In the genomic region with DNA sequence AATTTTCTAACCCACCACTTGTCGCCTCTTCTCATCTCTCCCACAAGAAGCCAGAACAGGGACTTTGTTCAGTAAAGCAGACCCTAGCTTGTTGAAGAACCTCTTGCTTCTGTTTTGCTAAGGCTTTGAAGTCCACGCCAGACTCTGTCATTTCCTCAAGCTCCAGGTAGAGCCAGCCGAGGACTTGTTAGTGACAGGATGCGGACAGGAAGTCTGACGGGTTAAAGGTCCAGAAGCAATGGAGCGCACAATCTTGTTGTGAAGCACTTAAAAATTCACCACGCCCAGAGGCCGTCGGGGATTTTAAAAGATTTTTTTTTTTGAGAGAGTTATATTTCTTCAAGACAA, we compare ENCODE assay signal across 8 mouse cellular contexts. TPM values are rescaled to one million over a fixed set of nuclear protein-coding genes. Genes with fewer than 3 reads are reported as not detected.
DNase-seq lines count a peak whose midpoint lies in the region; ATAC-seq and TF ChIP-seq lines count a peak whose summit lies in the region.

No protein-coding gene starts in this region.

- DNase-seq in spleen, adult 2 months (ENCODE audit: low read depth in 1 of 2, low spot score in 2 of 2) = peak in 1 of 2 experiments; percentile 65
- no peak for DNase-seq in spleen, postnatal 10 days (ENCODE audit: low spot score in 2 of 2)
- DNase-seq in forebrain, embryonic 14.5 days (ENCODE audit: low spot score) = peak; percentile 28
- DNase-seq in hindbrain, postnatal 0 days (ENCODE audit: low spot score) = no peak
- no peak for DNase-seq in cerebellum, adult 9-11 months
- no peak for DNase-seq in cerebellum, postnatal 25 days

- peak; percentile 6; the same call in 1 of the 2 replicates for TF ChIP-seq POLR2A in spleen, adult 2 months (IDR thresholded peaks at IDR 0.05; ENCODE audit: low read depth, low read length)

- no peak for TF ChIP-seq CTCF in spleen, adult 2 months (IDR thresholded peaks at IDR 0.05; ENCODE audit: extremely low read depth, insufficient read depth, insufficient read length, insufficient replicate concordance)
- TF ChIP-seq CTCF in hindbrain, postnatal 0 days (IDR thresholded peaks at IDR 0.05; ENCODE audit: low read depth) = no peak

- H3K4me2 ChIP-seq in forebrain, embryonic 14.5 days (ENCODE audit: low read length) = peak overlapping the region; percentile 96
- H3K4me2 ChIP-seq in hindbrain, postnatal 0 days (ENCODE audit: low read depth, low read length) = peak overlapping the region; percentile 93
- peak overlapping the region; percentile 98 for H3K4me2 ChIP-seq in liver, embryonic 16.5 days (ENCODE audit: low read depth, low read length)
- H3K4me2 ChIP-seq in neural tube, embryonic 15.5 days = peak overlapping the region; percentile 94

- H3K36me3 ChIP-seq in spleen, adult 2 months (ENCODE audit: control insufficient read depth, insufficient read depth, low read length) = peaks cover 1% of the 10 kb centered on the region; the same call in 1 of the 2 replicates
- 0 out of 2 replicates have a peak, but pooled peaks cover 3% of the 10 kb centered on the region for H3K36me3 ChIP-seq in forebrain, embryonic 14.5 days (ENCODE audit: control insufficient read depth, insufficient read depth, low read length)
- H3K36me3 ChIP-seq in hindbrain, postnatal 0 days (ENCODE audit: insufficient read depth, low read length) = no peaks in the 10 kb centered on the region
- no peaks in the 10 kb centered on the region for H3K36me3 ChIP-seq in liver, embryonic 16.5 days (ENCODE audit: control insufficient read depth, insufficient read depth)
- H3K36me3 ChIP-seq in neural tube, embryonic 15.5 days = no peaks in the 10 kb centered on the region

- ATAC-seq in forebrain, embryonic 14.5 days = no peak
- no peak for ATAC-seq in hindbrain, postnatal 0 days
- ATAC-seq in liver, embryonic 16.5 days (ENCODE audit: low read depth) = no peak
- no peak for ATAC-seq in neural tube, embryonic 15.5 days (ENCODE audit: low FRiP score)

- H3K27me3 ChIP-seq in spleen, adult 2 months (ENCODE audit: control insufficient read depth, insufficient read depth, low read length) = no peaks in the 10 kb centered on the region
- H3K27me3 ChIP-seq in forebrain, embryonic 14.5 days (replicated peaks; ENCODE audit: control insufficient read depth, insufficient read depth, low read length) = peaks cover 12% of the 10 kb centered on the region; the same call in 1 of the 2 replicates
- no peaks in the 10 kb centered on the region for H3K27me3 ChIP-seq in hindbrain, postnatal 0 days (ENCODE audit: insufficient read depth, low read length)
- H3K27me3 ChIP-seq in liver, embryonic 16.5 days (ENCODE audit: control insufficient read depth, insufficient read depth, low read depth, low read length) = no peaks in the 10 kb centered on the region; the same call in 1 of the 2 replicates
- H3K27me3 ChIP-seq in neural tube, embryonic 15.5 days (replicated peaks) = peaks cover 14% of the 10 kb centered on the region

- H3K9me3 ChIP-seq in forebrain, embryonic 14.5 days (replicated peaks; ENCODE audit: control insufficient read depth, low read length) = no peaks in the 10 kb centered on the region
- H3K9me3 ChIP-seq in hindbrain, postnatal 0 days (ENCODE audit: low read length) = no peaks in the 10 kb centered on the region
- H3K9me3 ChIP-seq in liver, embryonic 16.5 days (replicated peaks; ENCODE audit: control insufficient read depth, low read length) = no peaks in the 10 kb centered on the region
- H3K9me3 ChIP-seq in neural tube, embryonic 15.5 days (replicated peaks) = no peaks in the 10 kb centered on the region

- WGBS in spleen, adult 2 months = 3% methylated on average over 9 of the region's 9 CpGs
- 12% methylated on average over 9 of the region's 9 CpGs for WGBS in forebrain, embryonic 14.5 days
- 15% methylated on average over 9 of the region's 9 CpGs for WGBS in hindbrain, postnatal 0 days
- WGBS in liver, embryonic 16.5 days (ENCODE audit: insufficient replicate concordance) = 8% methylated on average over 9 of the region's 9 CpGs
- 12% methylated on average over 9 of the region's 9 CpGs for WGBS in neural tube, embryonic 15.5 days

- H3K27ac ChIP-seq in spleen, adult 2 months (ENCODE audit: insufficient read depth, low read length) = peak overlapping the region; percentile 99
- H3K27ac ChIP-seq in forebrain, embryonic 14.5 days (ENCODE audit: low read depth, low read length) = peak overlapping the region; percentile 98
- H3K27ac ChIP-seq in hindbrain, postnatal 0 days = peak overlapping the region; percentile 99
- peak overlapping the region; percentile 97 for H3K27ac ChIP-seq in liver, embryonic 16.5 days (ENCODE audit: low read length)
- peak overlapping the region; percentile 98 for H3K27ac ChIP-seq in neural tube, embryonic 15.5 days (replicated peaks)

- peaks cover 44% of the 10 kb centered on the region for H3K4me1 ChIP-seq in spleen, adult 2 months (ENCODE audit: control insufficient read depth, insufficient read depth, insufficient read length)
- H3K4me1 ChIP-seq in forebrain, embryonic 14.5 days (ENCODE audit: control insufficient read depth, insufficient read depth, low read length) = peaks cover 44% of the 10 kb centered on the region
- H3K4me1 ChIP-seq in hindbrain, postnatal 0 days (ENCODE audit: insufficient read depth, low read length) = peaks cover 31% of the 10 kb centered on the region
- peaks cover 70% of the 10 kb centered on the region for H3K4me1 ChIP-seq in liver, embryonic 16.5 days (ENCODE audit: control insufficient read depth, low read depth, low read length)
- peaks cover 73% of the 10 kb centered on the region for H3K4me1 ChIP-seq in neural tube, embryonic 15.5 days

- H3K4me3 ChIP-seq in spleen, adult 2 months (ENCODE audit: extremely low read depth, insufficient read depth, insufficient read length) = peak overlapping the region; percentile 70
- H3K4me3 ChIP-seq in forebrain, embryonic 14.5 days (ENCODE audit: low read depth, low read length) = peak overlapping the region; percentile 88
- H3K4me3 ChIP-seq in hindbrain, postnatal 0 days (ENCODE audit: low read length) = peak overlapping the region; percentile 92
- H3K4me3 ChIP-seq in liver, embryonic 16.5 days (ENCODE audit: low read depth, low read length) = peak overlapping the region; percentile 86
- peak overlapping the region; percentile 82 for H3K4me3 ChIP-seq in neural tube, embryonic 15.5 days (replicated peaks)

- H3K9ac ChIP-seq in forebrain, embryonic 14.5 days (ENCODE audit: low read length) = peak overlapping the region; percentile 90
- H3K9ac ChIP-seq in hindbrain, postnatal 0 days (replicated peaks; ENCODE audit: low read length) = peak overlapping the region; percentile 93
- H3K9ac ChIP-seq in liver, embryonic 16.5 days (ENCODE audit: low read depth, low read length) = peak overlapping the region; percentile 87
- H3K9ac ChIP-seq in neural tube, embryonic 15.5 days (replicated peaks) = peak overlapping the region; percentile 45; the same call in 1 of the 2 replicates

RNA-seq across cellular contexts. Expression of a gene that starts 0.8 kb away (rescaled TPM):
- polyA plus RNA-seq in spleen, adult 2 months (2012; rRNA removed) = 119 and 142 TPM in 2 replicates
- polyA plus RNA-seq in forebrain, embryonic 14.5 days (2014; fragmentation: Nextera tagmentation; extraction: Ambion mirVana) = 17.3 and 20.4 TPM in 2 replicates
- 44.0 and 50.3 TPM in 2 replicates for total RNA-seq in hindbrain, postnatal 0 days (2014; rRNA removed)
- 13.4 and 19.2 TPM in 2 replicates for polyA plus RNA-seq in hindbrain, postnatal 0 days (2015; fragmentation: Nextera tagmentation; extraction: Ambion mirVana)
- 5.2 and 7.9 TPM in 2 replicates for polyA plus RNA-seq in liver, embryonic 16.5 days (2015; fragmentation: Nextera tagmentation; extraction: Ambion mirVana)
- polyA plus RNA-seq in neural tube, embryonic 15.5 days (2015; fragmentation: Nextera tagmentation; extraction: Ambion mirVana) = 14.3 and 20.3 TPM in 2 replicates

RNA-seq across cellular contexts. Expression of a gene that starts 59.6 kb away (rescaled TPM):
- 4.3 and 5.0 TPM in 2 replicates for polyA plus RNA-seq in spleen, adult 2 months (2012; rRNA removed)
- 7.6 and 8.1 TPM in 2 replicates for polyA plus RNA-seq in forebrain, embryonic 14.5 days (2014; fragmentation: Nextera tagmentation; extraction: Ambion mirVana)
- 8.0 and 9.6 TPM in 2 replicates for total RNA-seq in hindbrain, postnatal 0 days (2014; rRNA removed)
- 2.9 and 3.6 TPM in 2 replicates for polyA plus RNA-seq in hindbrain, postnatal 0 days (2015; fragmentation: Nextera tagmentation; extraction: Ambion mirVana)
- polyA plus RNA-seq in liver, embryonic 16.5 days (2015; fragmentation: Nextera tagmentation; extraction: Ambion mirVana) = 7.3 and 7.6 TPM in 2 replicates
- polyA plus RNA-seq in neural tube, embryonic 15.5 days (2015; fragmentation: Nextera tagmentation; extraction: Ambion mirVana) = 2.8 and 4.9 TPM in 2 replicates
